Mouse (Mus musculus) adrenal gland, postnatal 14 days (tissue): ENCODE data around the gene Pilrb1. TPM values are rescaled to one million over a fixed set of nuclear protein-coding genes. Genes with fewer than 3 reads are reported as not detected.

Source experiments
- DNase-seq: peaks from one replicate; pipeline ENCODE4 v3.0.0; 2021; ENCODE audit warnings: mixed read lengths
- total RNA-seq: library from RNA; stranded (reverse); gene quantifications from 2 replicates; pipeline ENCODE4 v1.2.3, GENCODE M21; 2021

The Pilrb1 gene
- total RNA-seq, 1 experiment from 2014 or later, result 0.67 TPM

GRCm38 (mm10) chr5:137828694-137829093, 29.2 kb downstream of the Pilrb1 start:
- no peak for DNase-seq

- no peak for DNase-seq
Observed at GRCm38 (mm10) chr5:137826421-137826820, 31.5 kb downstream of the Pilrb1 start.

GRCm38 (mm10) chr5:137825971-137826370, 31.9 kb downstream of the Pilrb1 start:
- no peak for DNase-seq

GRCm38 (mm10) chr5:137825030-137825429, 32.9 kb downstream of the Pilrb1 start:
- no peak for DNase-seq

GRCm38 (mm10) chr5:137823455-137824045, 34.4 kb downstream of the Pilrb1 start:
- DNase-seq, result no peak

- no peak for DNase-seq
Observed at GRCm38 (mm10) chr5:137822602-137823001, 35.3 kb downstream of the Pilrb1 start.

GRCm38 (mm10) chr5:137822126-137822525, 35.8 kb downstream of the Pilrb1 start:
- no peak for DNase-seq

- DNase-seq, result no peak
Observed at GRCm38 (mm10) chr5:137817466-137818222, 40.3 kb downstream of the Pilrb1 start.

- no peak for DNase-seq
Observed at GRCm38 (mm10) chr5:137808316-137808715, 49.6 kb downstream of the Pilrb1 start.

- DNase-seq, result no peak
Observed at GRCm38 (mm10) chr5:137806158-137806557, 51.7 kb downstream of the Pilrb1 start.

Other genes starting within 250 kb of the Pilrb1 start
- 414 and 471 TPM in 2 replicates for gene Pcolce, start 244.3 kb downstream of the Pilrb1 start, total RNA-seq
- 0.38 and 0.85 TPM in 2 replicates for gene Fbxo24, start 229.1 kb downstream of the Pilrb1 start, total RNA-seq
- gene Lrch4, start 229.0 kb downstream of the Pilrb1 start, total RNA-seq, result 30.1 and 35.9 TPM in 2 replicates
- 7.2 and 11.6 TPM in 2 replicates for gene Gm20605, start 228.9 kb downstream of the Pilrb1 start, total RNA-seq
- gene Sap25, start 216.8 kb downstream of the Pilrb1 start, total RNA-seq, result 7.4 and 12.8 TPM in 2 replicates
- gene Irs3, start 212.4 kb downstream of the Pilrb1 start, total RNA-seq, result 4.2 and 4.6 TPM in 2 replicates
- 22.9 and 25.3 TPM in 2 replicates for gene Agfg2, start 173.4 kb downstream of the Pilrb1 start, total RNA-seq
- 3.6 and 5.9 TPM in 2 replicates for gene Nyap1, start 116.5 kb downstream of the Pilrb1 start, total RNA-seq
- gene Tsc22d4, start 112.4 kb downstream of the Pilrb1 start, total RNA-seq, result 74.9 and 87.3 TPM in 2 replicates
- gene Ppp1r35, start 79.3 kb downstream of the Pilrb1 start, total RNA-seq, result 20.4 and 21.9 TPM in 2 replicates
- gene Mepce, start 70.5 kb downstream of the Pilrb1 start, total RNA-seq, result 41.5 and 46.7 TPM in 2 replicates
- 5.6 and 5.7 TPM in 2 replicates for gene Zcwpw1, start 70.3 kb downstream of the Pilrb1 start, total RNA-seq
- gene Pilra, start 21.8 kb downstream of the Pilrb1 start, total RNA-seq, result 1.2 and 2.9 TPM in 2 replicates
- 0.45 and 0.70 TPM in 2 replicates for gene Pilrb2, start 13.7 kb upstream of the Pilrb1 start, total RNA-seq
- 0.26 and 7.7 TPM in 2 replicates for gene Cyp3a13, start 63.5 kb upstream of the Pilrb1 start, total RNA-seq
- gene Gjc3, start 105.0 kb upstream of the Pilrb1 start, total RNA-seq, result 0.70 and 0.94 TPM in 2 replicates
- gene Azgp1, start 123.4 kb upstream of the Pilrb1 start, total RNA-seq, result 6.4 and 99.5 TPM in 2 replicates
- not detected in 2 replicates for gene Smok3a, start 163.2 kb upstream of the Pilrb1 start, total RNA-seq
- gene Smok3b, start 163.3 kb upstream of the Pilrb1 start, total RNA-seq, result not detected in 2 replicates
- not detected in 2 replicates for gene Smok3c, start 195.1 kb upstream of the Pilrb1 start, total RNA-seq
- gene Zkscan1, start 227.0 kb upstream of the Pilrb1 start, total RNA-seq, result 33.1 and 33.6 TPM in 2 replicates